Mouse (Mus musculus): ENCODE measurements at regions not wholly inside any gene's neighbourhood (a gene's known extent, or its start where the extent isn't known, plus 50 kb on each side); places are given as distances from the start of the nearest gene placed in this dataset.

GRCm38 (mm10) chr12:16006286-16006685 lies 189.6 kb upstream of the Trib2 start:
- Histone ChIP-seq H3K4me1 (ENCODE audit: insufficient read depth) (peaks cover 12% of the 10 kb centered on the region), H3K27me3 (ENCODE audit: insufficient read depth, low read length) (no peaks in the 10 kb centered on the region), H3K9ac (replicated peaks) (no peak overlapping the region), H3K4me3 (ENCODE audit: low read depth, low read length) (no peak overlapping the region), H3K4me2 (ENCODE audit: low read depth, low read length) (no peak overlapping the region), H3K9me3 (ENCODE audit: low read length) (no peaks in the 10 kb centered on the region), H3K27ac (ENCODE audit: low read depth) (no peak overlapping the region), H3K36me3 (replicated peaks; ENCODE audit: insufficient read depth, low read length) (no peaks in the 10 kb centered on the region)
- TF ChIP-seq CTCF (IDR thresholded peaks at IDR 0.05; ENCODE audit: low read depth) (no peak), EP300 (IDR thresholded peaks at IDR 0.05; ENCODE audit: low read depth) (no peak)
- 76% methylated on average over 5 of the region's 5 CpGs for WGBS (ENCODE audit: insufficient replicate concordance)
- no peak for DNase-seq
- no peak for ATAC-seq

GRCm38 (mm10) chr12:16001811-16002210 lies 185.1 kb upstream of the Trib2 start:
- Histone ChIP-seq H3K27me3 (ENCODE audit: insufficient read depth, low read length) (no peaks in the 10 kb centered on the region), H3K4me3 (ENCODE audit: low read depth, low read length) (no peak overlapping the region), H3K9ac (replicated peaks) (no peak overlapping the region), H3K4me1 (ENCODE audit: insufficient read depth) (no peaks in the 10 kb centered on the region), H3K4me2 (ENCODE audit: low read depth, low read length) (no peak overlapping the region), H3K36me3 (replicated peaks; ENCODE audit: insufficient read depth, low read length) (no peaks in the 10 kb centered on the region), H3K9me3 (ENCODE audit: low read length) (no peaks in the 10 kb centered on the region), H3K27ac (ENCODE audit: low read depth) (no peak overlapping the region)
- ATAC-seq: no peak
- no peak for DNase-seq
- 79% methylated on average over 7 of the region's 7 CpGs for WGBS (ENCODE audit: insufficient replicate concordance)
- TF ChIP-seq EP300 (IDR thresholded peaks at IDR 0.05; ENCODE audit: low read depth) (no peak), CTCF (IDR thresholded peaks at IDR 0.05; ENCODE audit: low read depth) (no peak)

- no peak overlapping the region for H3K27ac ChIP-seq (ENCODE audit: low read depth)
- H3K27me3 ChIP-seq (ENCODE audit: insufficient read depth, low read length): no peaks in the 10 kb centered on the region
- no peaks in the 10 kb centered on the region for H3K36me3 ChIP-seq (replicated peaks; ENCODE audit: insufficient read depth, low read length)
- no peak for ATAC-seq
- no peaks in the 10 kb centered on the region for H3K4me1 ChIP-seq (ENCODE audit: insufficient read depth)
- H3K9ac ChIP-seq (replicated peaks): no peak overlapping the region
- DNase-seq: no peak
- no peak overlapping the region for H3K4me3 ChIP-seq (ENCODE audit: low read depth, low read length)
- WGBS (ENCODE audit: insufficient replicate concordance): 61% methylated on average over 5 of the region's 5 CpGs
- H3K4me2 ChIP-seq (ENCODE audit: low read depth, low read length): no peak overlapping the region
- TF ChIP-seq CTCF (IDR thresholded peaks at IDR 0.05; ENCODE audit: low read depth) (no peak), EP300 (IDR thresholded peaks at IDR 0.05; ENCODE audit: low read depth) (no peak)
- no peaks in the 10 kb centered on the region for H3K9me3 ChIP-seq (ENCODE audit: low read length)
Observed at GRCm38 (mm10) chr12:16001225-16001624, 184.5 kb upstream of the Trib2 start.

GRCm38 (mm10) chr12:15998331-15998730 lies 181.6 kb upstream of the Trib2 start:
- no peaks in the 10 kb centered on the region for H3K27me3 ChIP-seq (ENCODE audit: insufficient read depth, low read length)
- no peak overlapping the region for H3K4me2 ChIP-seq (ENCODE audit: low read depth, low read length)
- H3K9me3 ChIP-seq (ENCODE audit: low read length): no peaks in the 10 kb centered on the region
- no peak for DNase-seq
- TF ChIP-seq EP300 (IDR thresholded peaks at IDR 0.05; ENCODE audit: low read depth) (no peak), CTCF (IDR thresholded peaks at IDR 0.05; ENCODE audit: low read depth) (no peak)
- no peak for ATAC-seq
- no peak overlapping the region for H3K9ac ChIP-seq (replicated peaks)
- H3K4me1 ChIP-seq (ENCODE audit: insufficient read depth): no peaks in the 10 kb centered on the region
- no peak overlapping the region for H3K4me3 ChIP-seq (ENCODE audit: low read depth, low read length)
- H3K27ac ChIP-seq (ENCODE audit: low read depth): no peak overlapping the region
- no peaks in the 10 kb centered on the region for H3K36me3 ChIP-seq (replicated peaks; ENCODE audit: insufficient read depth, low read length)

GRCm38 (mm10) chr12:15993866-15994265 lies 177.1 kb upstream of the Trib2 start:
- no peak overlapping the region for H3K27ac ChIP-seq (ENCODE audit: low read depth)
- no peak for ATAC-seq
- no peak for DNase-seq
- TF ChIP-seq EP300 (IDR thresholded peaks at IDR 0.05; ENCODE audit: low read depth) (no peak), CTCF (IDR thresholded peaks at IDR 0.05; ENCODE audit: low read depth) (no peak)
- no peaks in the 10 kb centered on the region for H3K36me3 ChIP-seq (replicated peaks; ENCODE audit: insufficient read depth, low read length)
- H3K4me1 ChIP-seq (ENCODE audit: insufficient read depth): no peaks in the 10 kb centered on the region
- H3K9ac ChIP-seq (replicated peaks): no peak overlapping the region
- no peak overlapping the region for H3K4me3 ChIP-seq (ENCODE audit: low read depth, low read length)
- 74% methylated on average over 3 of the region's 3 CpGs for WGBS (ENCODE audit: insufficient replicate concordance)
- no peaks in the 10 kb centered on the region for H3K9me3 ChIP-seq (ENCODE audit: low read length)
- no peak overlapping the region for H3K4me2 ChIP-seq (ENCODE audit: low read depth, low read length)
- H3K27me3 ChIP-seq (ENCODE audit: insufficient read depth, low read length): no peaks in the 10 kb centered on the region

- Histone ChIP-seq H3K36me3 (replicated peaks; ENCODE audit: insufficient read depth, low read length) (no peaks in the 10 kb centered on the region), H3K4me1 (ENCODE audit: insufficient read depth) (no peaks in the 10 kb centered on the region), H3K4me3 (ENCODE audit: low read depth, low read length) (no peak overlapping the region), H3K27me3 (ENCODE audit: insufficient read depth, low read length) (no peaks in the 10 kb centered on the region), H3K27ac (ENCODE audit: low read depth) (no peak overlapping the region), H3K4me2 (ENCODE audit: low read depth, low read length) (no peak overlapping the region), H3K9me3 (ENCODE audit: low read length) (no peaks in the 10 kb centered on the region), H3K9ac (replicated peaks) (no peak overlapping the region)
- DNase-seq (no peak), ATAC-seq (no peak)
- TF ChIP-seq CTCF (IDR thresholded peaks at IDR 0.05; ENCODE audit: low read depth): no peak
- TF ChIP-seq EP300 (IDR thresholded peaks at IDR 0.05; ENCODE audit: low read depth): no peak
Observed at GRCm38 (mm10) chr12:15986351-15986750, 169.6 kb upstream of the Trib2 start.

GRCm38 (mm10) chr12:15985649-15986048 lies 168.9 kb upstream of the Trib2 start:
- Histone ChIP-seq H3K4me3 (ENCODE audit: low read depth, low read length) (no peak overlapping the region), H3K4me1 (ENCODE audit: insufficient read depth) (no peaks in the 10 kb centered on the region), H3K27ac (ENCODE audit: low read depth) (no peak overlapping the region), H3K36me3 (replicated peaks; ENCODE audit: insufficient read depth, low read length) (no peaks in the 10 kb centered on the region), H3K4me2 (ENCODE audit: low read depth, low read length) (no peak overlapping the region), H3K9me3 (ENCODE audit: low read length) (no peaks in the 10 kb centered on the region), H3K27me3 (ENCODE audit: insufficient read depth, low read length) (no peaks in the 10 kb centered on the region), H3K9ac (replicated peaks) (no peak overlapping the region)
- no peak for DNase-seq
- TF ChIP-seq EP300 (IDR thresholded peaks at IDR 0.05; ENCODE audit: low read depth) (no peak), CTCF (IDR thresholded peaks at IDR 0.05; ENCODE audit: low read depth) (no peak)
- 76% methylated on average over 2 of the region's 2 CpGs for WGBS (ENCODE audit: insufficient replicate concordance)
- no peak for ATAC-seq
